Mouse (Mus musculus): Measurements from ENCODE around the gene Esrrg.

The Esrrg gene

GRCm38 (mm10) chr1:187983177-187983576 lies 374.6 kb downstream of the Esrrg start:
- no peak for DNase-seq (ENCODE audit: low read depth, low spot score)

GRCm38 (mm10) chr1:187990161-187990560 lies 381.6 kb downstream of the Esrrg start:
- no peak for DNase-seq (ENCODE audit: low read depth, low spot score)

GRCm38 (mm10) chr1:187997584-187998338 lies 389.2 kb downstream of the Esrrg start:
- no peak for DNase-seq (ENCODE audit: low read depth, low spot score)

- no peak for DNase-seq (ENCODE audit: low read depth, low spot score)
Observed at GRCm38 (mm10) chr1:187999121-187999520, 390.5 kb downstream of the Esrrg start.

GRCm38 (mm10) chr1:188000189-188000588 lies 391.6 kb downstream of the Esrrg start:
- DNase-seq (ENCODE audit: low read depth, low spot score) = no peak

- DNase-seq (ENCODE audit: low read depth, low spot score) = no peak
Observed at GRCm38 (mm10) chr1:188006820-188007491, 398.4 kb downstream of the Esrrg start.

- no peak for DNase-seq (ENCODE audit: low read depth, low spot score)
Observed at GRCm38 (mm10) chr1:188008476-188008875, 399.9 kb downstream of the Esrrg start.

- no peak for DNase-seq (ENCODE audit: low read depth, low spot score)
Observed at GRCm38 (mm10) chr1:188009868-188010267, 401.3 kb downstream of the Esrrg start.

- no peak for DNase-seq (ENCODE audit: low read depth, low spot score)
Observed at GRCm38 (mm10) chr1:188010860-188011259, 402.3 kb downstream of the Esrrg start.

- no peak for DNase-seq (ENCODE audit: low read depth, low spot score)
Observed at GRCm38 (mm10) chr1:188014411-188014810, 405.8 kb downstream of the Esrrg start.

GRCm38 (mm10) chr1:188017956-188018862 lies 409.6 kb downstream of the Esrrg start:
- no peak for DNase-seq (ENCODE audit: low read depth, low spot score)

GRCm38 (mm10) chr1:188029205-188029604 lies 420.6 kb downstream of the Esrrg start:
- DNase-seq (ENCODE audit: low read depth, low spot score) = no peak

GRCm38 (mm10) chr1:188030116-188030515 lies 421.5 kb downstream of the Esrrg start:
- DNase-seq (ENCODE audit: low read depth, low spot score) = no peak

GRCm38 (mm10) chr1:188031276-188031675 lies 422.7 kb downstream of the Esrrg start:
- no peak for DNase-seq (ENCODE audit: low read depth, low spot score)

GRCm38 (mm10) chr1:188035957-188036356 lies 427.4 kb downstream of the Esrrg start:
- no peak for DNase-seq (ENCODE audit: low read depth, low spot score)

GRCm38 (mm10) chr1:188046691-188047121 lies 438.1 kb downstream of the Esrrg start:
- no peak for DNase-seq (ENCODE audit: low read depth, low spot score)

- no peak for DNase-seq (ENCODE audit: low read depth, low spot score)
Observed at GRCm38 (mm10) chr1:188047148-188047547, 438.6 kb downstream of the Esrrg start.

- DNase-seq (ENCODE audit: low read depth, low spot score) = no peak
Observed at GRCm38 (mm10) chr1:188055888-188056287, 447.3 kb downstream of the Esrrg start.

- no peak for DNase-seq (ENCODE audit: low read depth, low spot score)
Observed at GRCm38 (mm10) chr1:188057892-188058291, 449.3 kb downstream of the Esrrg start.

GRCm38 (mm10) chr1:188059006-188059405 lies 450.4 kb downstream of the Esrrg start:
- no peak for DNase-seq (ENCODE audit: low read depth, low spot score)

GRCm38 (mm10) chr1:188060493-188060892 lies 451.9 kb downstream of the Esrrg start:
- no peak for DNase-seq (ENCODE audit: low read depth, low spot score)

- DNase-seq (ENCODE audit: low read depth, low spot score) = no peak
Observed at GRCm38 (mm10) chr1:188068833-188069232, 460.2 kb downstream of the Esrrg start.
